Mouse (Mus musculus): Measurements from ENCODE around the gene Ins2.

Ins2 gene

DNA sequence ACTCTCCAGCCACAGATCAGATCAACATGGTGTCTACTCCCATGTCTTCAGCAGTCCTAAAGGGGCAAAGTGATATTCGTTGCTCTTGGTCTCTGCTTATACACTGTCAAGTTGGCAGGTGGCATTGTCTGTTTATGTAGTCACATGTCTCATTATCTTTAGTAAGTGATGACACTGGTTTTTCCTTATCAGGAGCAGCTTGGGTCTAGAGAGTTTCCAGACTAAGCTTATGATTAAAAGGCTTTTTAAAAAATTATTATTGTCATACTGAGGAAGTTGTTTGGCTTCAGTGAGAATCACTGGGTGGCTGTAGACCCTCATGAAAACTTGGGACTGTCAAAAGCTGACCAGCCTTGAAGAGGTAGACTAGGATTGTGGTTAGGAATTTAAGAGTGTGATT is at the start of gene Ins2:
Ins2 (minus strand) TSS at position 101 of the 400 bp plus-strand sequence.
- DNase-seq (ENCODE audit: inconsistent ontology term) = no peak

DNA sequence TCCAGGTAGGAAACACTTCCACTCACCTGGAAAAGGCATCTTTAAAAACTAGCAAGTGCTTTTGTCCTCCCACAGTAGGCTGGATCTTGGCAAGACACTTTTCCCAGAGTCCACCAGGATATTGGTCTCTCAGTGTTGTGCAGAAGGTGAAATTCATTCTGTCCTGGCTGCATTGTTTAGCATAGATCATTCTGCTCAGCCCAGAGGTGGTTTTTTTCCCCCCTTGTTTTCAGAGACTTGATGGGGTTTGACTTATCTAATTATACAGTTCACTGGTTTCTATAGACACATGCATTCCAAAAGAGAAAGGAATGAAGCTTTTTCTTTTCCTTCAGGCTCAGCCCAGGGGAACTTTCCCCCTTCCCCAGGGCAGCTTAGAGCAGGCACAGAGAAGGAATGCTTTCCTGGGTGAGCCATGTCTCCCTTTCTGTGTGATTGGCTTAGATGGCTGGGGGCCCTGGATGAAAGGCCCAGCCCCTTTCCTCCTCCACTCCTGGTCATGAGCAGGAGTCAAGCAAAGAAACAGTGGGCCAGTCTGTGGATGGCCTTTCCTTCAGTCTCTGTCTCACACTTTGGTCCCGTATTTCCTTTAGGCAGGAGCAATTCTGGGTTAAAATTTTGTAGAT is 49.6 kb upstream of the Ins2 start:
- peak; percentile 82 for DNase-seq (ENCODE audit: inconsistent ontology term)

DNA sequence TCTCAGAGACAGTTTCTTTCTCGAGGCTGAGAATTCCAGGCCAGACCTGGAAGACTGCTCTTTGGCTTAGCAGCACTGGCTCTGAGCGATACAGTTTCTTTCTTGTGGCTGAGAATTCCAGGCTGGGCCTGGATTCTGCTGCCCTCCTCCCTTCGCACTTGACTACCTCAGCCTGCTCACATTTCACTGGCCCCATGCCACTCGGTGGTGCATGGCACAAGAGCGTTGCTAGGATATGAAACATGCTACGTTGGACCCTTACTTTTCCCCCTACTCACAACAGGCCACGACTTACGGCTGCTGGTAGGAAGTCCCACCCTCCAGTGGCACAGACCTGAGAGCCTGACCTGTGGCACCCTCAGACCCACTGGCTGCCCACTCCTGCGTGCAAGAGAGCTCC is 46.5 kb upstream of the Ins2 start:
- DNase-seq (ENCODE audit: inconsistent ontology term) = peak; percentile 24

DNA sequence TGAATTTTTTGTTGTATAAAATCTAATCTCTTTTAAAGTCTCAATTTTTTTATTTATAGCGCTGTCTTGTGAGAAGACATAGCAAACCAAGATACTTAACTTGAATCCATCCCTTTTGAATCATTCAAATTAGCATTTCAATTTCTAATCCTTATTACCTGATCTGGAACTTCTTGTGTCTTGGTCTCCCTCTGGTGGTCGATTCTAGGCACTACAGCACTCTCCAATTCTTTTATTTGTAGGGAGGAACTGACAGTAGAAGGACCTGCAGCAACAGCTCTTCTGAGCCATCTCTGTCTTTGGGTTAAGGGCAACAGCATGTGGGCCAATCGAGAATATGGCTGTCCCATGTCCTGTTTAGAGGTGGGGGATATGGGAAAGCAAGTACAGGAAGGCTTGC is 5.4 kb downstream of the Ins2 start:
- DNase-seq (ENCODE audit: inconsistent ontology term) = peak; percentile 35

DNA sequence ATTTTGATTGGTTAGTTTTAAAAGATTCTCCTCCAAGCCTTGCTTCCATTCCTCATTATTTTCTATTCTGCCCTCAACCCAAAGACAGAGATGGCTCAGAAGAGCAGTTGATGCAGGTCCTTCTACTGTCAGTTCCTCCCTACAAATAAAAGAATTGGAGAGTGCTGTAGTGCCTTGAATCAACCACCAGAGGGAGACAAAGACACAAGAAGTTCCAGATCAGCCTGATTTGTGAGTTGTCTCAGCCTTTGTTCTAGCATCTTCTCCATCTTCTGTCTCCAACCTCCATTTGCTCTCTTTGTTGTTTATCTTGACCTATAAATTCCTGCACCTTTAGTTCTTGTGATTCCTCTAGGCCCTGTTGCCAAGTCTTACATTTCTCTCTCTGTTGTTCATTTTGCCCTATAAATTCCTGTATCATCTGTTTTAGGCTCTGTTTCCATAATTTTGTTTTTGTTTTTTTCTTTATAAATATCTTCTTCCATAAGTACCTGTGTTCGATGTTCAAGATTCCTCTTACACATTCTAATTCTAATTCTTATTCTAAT is 6.2 kb downstream of the Ins2 start:
- DNase-seq (ENCODE audit: inconsistent ontology term) = peak; percentile 39

DNA sequence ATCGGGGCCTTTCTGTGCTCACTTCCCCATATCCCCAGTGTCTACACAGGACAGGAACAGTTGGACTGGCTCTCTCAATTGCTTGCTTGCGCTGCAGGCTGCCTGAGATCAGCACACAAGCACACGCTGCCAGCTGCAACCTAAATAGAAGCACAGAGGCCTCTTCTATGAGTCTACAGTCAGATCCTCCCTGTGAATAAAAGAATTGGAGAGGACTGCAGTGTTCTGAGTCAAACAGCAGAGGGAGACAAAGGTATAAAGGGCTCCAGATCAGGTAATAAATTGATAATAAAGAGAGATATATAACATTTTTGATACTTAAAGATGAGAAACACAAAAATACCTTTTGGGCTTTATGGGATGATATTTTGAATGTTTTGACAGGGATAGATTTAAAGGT is 17.2 kb downstream of the Ins2 start:
- no peak for DNase-seq (ENCODE audit: inconsistent ontology term)

DNA sequence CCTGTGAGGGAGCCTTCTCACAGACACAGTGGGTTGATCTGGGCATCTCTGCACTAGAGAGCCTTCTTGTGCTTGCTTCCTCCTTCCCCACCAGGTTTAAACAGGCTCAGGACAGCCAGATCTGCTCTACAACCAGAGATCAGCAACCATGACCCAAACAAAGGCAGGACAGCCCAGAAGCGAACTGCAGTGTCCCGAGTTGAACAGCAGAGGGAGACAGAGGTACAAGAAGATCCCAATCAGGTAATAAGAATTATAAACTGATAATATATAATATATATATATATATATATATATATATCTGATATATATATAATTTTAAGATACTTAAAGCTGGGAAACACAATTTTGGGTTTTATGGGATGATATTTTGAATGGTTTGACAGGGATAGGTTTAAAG is 22.5 kb downstream of the Ins2 start:
- DNase-seq (ENCODE audit: inconsistent ontology term) = no peak

DNA sequence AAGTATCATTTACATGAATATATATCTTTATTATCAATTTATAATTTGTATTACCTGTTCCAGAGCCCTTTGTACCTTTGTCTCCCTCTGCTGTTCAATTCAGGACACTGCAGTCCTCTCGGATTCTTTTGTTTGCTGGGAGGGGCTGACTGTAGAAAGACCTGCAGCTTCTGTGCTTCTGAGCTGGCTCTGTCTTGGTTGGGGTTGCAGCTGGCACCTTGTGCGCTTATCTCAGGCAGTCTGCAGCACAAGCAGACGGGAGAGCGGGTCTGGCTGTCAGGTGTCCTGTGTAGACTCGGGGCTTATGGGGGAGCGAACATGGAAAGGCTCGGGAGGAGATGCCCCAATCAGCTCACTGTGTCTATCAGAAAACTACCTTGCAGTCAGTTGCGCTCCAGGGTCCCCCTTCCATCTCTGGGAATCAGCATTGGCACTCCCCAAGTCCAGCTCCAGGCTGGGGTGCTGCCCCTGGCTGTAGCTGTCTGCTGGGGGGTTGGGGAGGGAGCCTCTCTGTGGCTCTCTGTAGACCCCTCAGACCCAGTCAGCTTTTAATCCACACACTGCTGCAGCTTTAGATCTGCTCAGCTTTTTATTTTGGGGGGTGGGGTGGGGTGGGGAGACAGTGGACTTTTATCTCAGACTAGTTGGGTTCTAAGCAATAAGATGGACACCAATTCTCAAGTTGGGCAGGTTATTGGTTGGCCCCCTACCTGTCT is 28.2 kb downstream of the Ins2 start:
- DNase-seq (ENCODE audit: inconsistent ontology term) = peak; percentile 31

DNA sequence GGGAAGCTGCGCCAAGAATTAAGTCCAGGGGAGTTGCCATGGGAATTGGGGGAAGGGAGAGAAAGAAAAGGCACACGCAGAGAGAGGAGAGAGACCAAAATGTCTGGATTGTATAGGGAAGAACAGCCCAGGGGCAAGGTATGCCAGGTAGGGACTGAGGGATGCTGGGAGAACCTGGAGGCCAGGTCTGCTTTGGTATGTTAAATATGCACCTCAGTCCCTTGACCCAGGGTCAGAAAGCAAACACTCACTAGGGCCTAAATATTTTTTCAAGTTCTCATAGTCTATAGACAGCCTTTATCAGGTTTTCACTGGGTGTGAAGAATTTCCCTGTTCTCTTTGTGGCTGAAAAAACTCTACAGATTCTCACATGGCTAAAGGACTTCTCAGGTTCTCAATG is 36.3 kb downstream of the Ins2 start:
- DNase-seq (ENCODE audit: inconsistent ontology term) = no peak

DNA sequence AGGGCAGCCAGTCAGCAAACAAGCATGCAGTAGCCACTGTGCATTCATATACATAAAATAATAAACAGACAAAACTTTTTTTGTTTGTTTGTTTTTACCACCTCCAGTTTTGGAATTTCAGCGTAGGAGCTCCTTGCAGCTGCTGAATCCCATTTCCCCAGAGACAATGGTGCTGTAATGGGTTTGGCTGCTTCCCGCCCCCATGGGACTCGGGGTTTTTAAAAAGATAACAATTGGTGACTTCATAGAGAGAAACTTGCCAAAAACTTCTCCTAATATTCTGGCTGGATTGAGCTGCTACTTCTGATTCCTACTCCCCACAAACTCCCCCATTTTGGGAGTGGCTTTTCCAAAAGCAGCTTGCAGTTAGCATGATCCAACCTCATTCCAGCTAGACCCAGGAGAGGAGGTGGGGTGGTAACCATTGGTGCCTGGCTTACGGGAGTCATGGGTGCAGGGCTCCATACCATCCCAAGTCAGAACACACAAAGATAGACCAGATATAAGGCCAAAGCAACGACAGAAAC is 43.8 kb downstream of the Ins2 start:
- DNase-seq (ENCODE audit: inconsistent ontology term) = peak; percentile 34

DNA sequence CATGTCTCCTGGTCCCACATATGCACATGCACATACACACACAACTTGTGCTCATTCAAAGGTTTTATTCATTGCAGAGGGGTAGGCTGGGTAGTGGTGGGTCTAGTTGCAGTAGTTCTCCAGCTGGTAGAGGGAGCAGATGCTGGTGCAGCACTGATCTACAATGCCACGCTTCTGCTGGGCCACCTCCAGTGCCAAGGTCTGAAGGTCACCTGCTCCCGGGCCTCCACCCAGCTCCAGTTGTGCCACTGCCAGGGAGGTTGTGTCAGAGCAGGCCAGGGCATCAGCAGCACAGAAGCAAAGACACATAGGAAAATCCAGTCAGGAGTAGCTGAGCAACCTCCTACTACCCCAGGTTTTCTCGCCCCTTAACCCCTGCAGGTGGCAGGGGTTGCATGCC is 64.6 kb downstream of the Ins2 start:
- DNase-seq (ENCODE audit: inconsistent ontology term) = no peak

DNA sequence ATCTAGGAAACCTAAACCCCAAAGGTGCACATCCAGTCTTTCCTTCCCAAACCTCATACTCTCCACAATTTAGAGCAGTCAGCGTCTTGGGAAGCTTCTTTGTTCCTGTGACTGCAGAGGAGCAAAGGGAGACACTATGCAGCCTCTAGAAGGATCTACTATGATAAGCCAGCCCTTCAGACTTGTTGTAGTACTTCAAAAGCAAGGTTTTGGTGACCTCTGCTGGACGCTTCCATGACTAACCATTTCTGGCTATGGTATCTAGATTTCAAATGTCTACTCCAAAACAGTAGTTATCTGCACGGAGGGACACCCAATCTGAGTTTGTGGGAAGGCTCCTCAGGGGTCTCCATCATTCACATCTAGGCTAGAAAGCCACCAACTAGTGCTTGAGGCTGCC is 67.5 kb downstream of the Ins2 start:
- DNase-seq (ENCODE audit: inconsistent ontology term) = no peak

DNA sequence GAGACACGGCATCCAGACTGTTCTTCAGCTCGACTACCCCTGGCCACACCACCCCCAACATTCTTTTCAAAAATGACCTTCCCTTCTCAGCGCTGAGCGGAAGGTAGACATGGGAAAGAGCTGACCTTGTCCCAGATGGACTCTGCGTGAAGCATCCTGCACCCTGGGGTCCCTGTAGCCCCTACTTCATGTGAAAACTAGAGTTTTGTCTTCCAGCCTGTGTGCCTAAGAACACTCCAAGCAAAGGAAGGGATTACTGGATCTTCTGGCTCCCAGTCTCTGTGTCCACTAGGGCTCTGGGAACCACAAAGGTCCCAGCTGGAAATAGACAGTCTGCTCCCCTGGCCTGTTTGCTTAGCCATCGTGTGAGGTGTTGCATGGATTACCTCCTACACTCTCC is 68.0 kb downstream of the Ins2 start:
- no peak for DNase-seq (ENCODE audit: inconsistent ontology term)

DNA sequence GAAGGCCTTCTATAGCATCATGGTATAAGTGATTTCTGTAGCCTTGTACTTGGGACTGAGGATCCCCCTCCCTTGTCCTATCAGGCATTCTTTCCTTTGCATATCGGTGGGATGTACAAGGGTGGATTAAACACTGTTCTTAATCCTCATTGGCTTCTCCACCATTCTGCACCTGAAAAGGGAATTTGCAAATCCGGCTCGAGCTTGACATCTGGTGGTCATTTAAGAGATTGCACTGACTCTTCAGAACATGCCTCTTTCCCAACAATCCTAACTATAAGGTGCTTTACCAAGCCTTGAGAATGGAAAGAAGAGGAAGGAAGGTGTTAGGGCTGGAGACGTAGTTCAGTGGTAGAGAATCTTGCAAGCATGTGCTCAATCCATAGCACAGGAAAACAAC is 71.1 kb downstream of the Ins2 start:
- DNase-seq (ENCODE audit: inconsistent ontology term) = no peak

DNA sequence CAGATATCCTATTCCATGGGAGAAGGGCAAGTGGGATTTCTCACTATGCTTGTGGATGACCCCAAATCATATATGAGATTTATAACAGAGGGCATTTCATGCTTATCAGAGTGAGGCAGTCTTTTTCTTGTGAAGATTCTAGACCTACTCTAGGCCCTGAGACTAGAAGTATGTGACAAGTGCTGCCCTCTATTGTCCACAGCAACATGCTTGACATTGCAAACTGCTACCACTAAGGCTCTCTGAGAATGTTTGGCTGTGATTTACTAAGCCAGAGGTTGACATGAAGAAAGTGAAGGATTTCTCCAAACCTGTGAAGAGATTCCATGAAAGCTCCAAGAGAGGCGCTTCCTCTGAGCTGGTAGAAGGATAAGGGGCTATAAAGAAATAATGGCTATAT is 72.1 kb downstream of the Ins2 start:
- no peak for DNase-seq (ENCODE audit: inconsistent ontology term)

DNA sequence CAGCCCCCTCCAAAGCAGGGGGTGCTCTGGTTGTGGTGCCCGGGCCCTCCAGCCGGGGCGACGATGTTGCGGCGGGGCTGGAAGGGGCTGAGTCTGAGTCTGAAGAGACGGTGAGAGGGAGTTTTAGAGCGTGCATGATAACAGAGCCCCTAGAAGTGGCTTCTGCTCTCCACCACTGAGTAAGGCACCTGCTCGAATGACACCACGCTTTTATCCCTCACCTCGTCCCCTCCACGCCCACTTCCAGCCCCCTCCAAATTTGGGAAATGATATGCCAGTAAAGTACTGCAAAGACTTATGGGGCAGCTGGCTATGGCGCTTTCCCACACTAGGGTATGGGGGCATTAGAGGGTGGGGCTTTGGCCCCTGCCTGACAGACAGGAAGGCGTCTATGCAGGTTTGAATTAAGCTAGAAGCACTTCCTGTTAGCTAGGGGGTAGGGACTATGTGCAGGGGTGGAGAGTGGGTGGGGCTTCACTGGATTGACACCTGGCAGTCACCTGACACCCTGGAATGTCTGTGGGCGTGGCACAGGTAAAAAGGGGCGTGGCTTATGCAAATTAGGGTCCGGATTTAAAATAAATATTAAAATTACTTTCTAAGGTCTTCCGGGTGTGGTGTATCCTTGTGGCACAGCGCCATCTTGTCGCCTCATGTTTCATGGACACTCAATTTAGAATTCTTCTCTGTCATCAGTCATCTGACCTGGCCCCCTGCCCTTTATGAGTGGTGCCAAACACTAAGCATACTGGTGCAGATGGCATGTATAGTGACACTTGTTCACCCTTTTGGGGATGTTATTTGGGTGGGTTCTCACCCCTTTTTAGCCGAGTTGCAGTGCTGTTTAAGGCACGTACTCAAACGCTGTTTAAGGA is 73.2 kb downstream of the Ins2 start, which contains the start of gene Gm49394:
Gm49394 (minus strand) TSS at position 192 of the 875 bp plus-strand sequence.
- DNase-seq (ENCODE audit: inconsistent ontology term) = no peak

DNA sequence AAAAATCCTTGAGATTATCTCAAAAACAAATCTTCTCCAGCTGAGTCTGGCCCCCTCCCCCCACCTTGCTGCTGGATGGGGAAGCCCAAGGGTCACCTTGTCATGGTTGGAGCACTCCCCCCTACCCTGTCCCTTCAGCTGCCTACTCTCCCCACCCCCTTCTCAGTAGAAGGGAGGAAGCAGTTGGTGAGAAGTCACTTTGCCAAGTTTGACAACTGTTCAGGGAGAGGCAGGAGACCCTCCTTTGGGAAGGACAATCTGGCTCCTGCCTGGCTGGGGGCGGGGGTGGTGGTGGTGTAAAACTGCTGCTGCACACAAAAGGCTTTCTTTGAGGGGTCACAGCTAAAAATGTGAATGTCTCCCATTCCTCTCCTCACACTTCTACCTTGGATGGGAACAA is 74.9 kb downstream of the Ins2 start:
- no peak for DNase-seq (ENCODE audit: inconsistent ontology term)

DNA sequence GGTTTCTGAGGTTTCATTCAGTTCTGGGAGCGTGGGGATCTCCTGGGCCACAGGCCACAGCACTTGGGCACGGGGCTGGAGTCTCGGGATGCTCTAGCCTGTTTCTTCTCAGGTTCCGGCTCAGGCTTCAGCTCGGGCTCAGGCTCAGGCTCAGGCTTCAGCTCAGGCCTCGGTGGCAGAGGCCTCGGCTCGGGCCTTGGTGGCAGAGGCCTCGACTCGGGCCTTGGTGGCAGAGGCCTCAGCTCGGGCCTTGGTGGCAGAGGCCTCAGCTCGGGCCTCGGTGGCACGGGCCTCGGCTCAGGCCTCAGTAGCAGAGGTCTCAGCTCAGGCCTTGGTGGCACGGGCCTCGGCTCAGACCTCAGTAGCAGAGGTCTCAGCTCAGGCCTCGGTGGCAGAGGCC is 75.7 kb downstream of the Ins2 start:
- no peak for DNase-seq (ENCODE audit: inconsistent ontology term)

DNA sequence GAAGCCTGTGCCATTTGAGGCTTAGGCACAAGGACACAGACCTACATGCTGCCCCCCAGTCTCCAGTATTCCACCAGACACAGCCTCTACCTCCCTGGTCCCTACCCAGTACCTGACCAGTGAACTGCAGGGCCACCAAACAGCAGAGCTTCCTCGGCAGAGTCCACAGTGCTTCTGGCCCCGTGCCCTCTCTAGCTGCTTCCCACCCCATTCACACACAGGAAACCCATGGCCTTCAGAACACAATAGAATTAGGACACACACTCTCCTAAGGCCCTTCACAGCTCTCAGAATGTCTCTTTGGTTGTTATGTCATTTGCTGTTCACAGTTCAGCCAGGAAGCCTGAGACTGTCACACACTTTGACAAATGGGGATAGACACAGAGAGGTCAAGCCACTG is 76.5 kb downstream of the Ins2 start, which contains the start of gene Igf2:
Igf2 (minus strand) TSS at position 158 of the 400 bp plus-strand sequence.
- DNase-seq (ENCODE audit: inconsistent ontology term) = no peak

DNA sequence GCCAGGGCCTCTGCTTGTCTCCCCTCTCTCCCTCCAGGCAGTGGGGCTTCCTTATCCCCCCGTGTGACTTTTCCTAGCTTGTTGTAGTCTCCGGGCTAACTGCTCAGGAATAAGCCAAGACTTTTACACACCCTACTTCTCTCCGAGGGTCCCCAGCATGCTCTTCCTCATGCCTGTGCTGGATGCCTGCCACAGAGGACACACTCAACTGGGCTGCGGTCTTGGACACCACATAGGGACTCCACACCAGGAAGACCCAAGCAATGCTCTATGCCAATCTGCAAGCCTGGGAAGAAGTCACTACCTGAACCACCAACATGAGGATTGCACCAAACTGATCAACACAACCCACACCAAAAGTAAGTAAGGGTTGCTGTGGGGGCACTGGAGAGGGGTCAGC is 77.1 kb downstream of the Ins2 start:
- DNase-seq (ENCODE audit: inconsistent ontology term) = no peak

DNA sequence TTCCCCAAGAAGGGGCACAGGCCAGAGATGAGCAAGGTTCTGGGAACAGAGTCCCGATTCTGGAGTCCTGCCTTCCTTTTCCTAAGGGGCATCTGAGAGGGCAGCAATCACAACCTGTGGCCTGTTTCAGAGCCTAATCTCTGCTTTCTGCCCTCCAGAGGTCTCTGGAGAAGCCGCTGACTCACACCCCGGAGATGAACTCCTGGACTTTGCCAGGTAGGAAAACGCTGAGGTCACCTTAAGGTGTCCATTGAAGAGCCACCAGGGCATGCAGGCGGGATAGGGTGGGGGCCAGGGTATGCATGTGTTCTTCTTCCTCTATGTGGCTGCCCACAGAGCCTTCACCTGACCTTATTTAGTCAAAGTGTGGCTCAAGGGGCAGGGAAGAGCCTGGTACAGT is 77.8 kb downstream of the Ins2 start:
- DNase-seq (ENCODE audit: inconsistent ontology term) = no peak

DNA sequence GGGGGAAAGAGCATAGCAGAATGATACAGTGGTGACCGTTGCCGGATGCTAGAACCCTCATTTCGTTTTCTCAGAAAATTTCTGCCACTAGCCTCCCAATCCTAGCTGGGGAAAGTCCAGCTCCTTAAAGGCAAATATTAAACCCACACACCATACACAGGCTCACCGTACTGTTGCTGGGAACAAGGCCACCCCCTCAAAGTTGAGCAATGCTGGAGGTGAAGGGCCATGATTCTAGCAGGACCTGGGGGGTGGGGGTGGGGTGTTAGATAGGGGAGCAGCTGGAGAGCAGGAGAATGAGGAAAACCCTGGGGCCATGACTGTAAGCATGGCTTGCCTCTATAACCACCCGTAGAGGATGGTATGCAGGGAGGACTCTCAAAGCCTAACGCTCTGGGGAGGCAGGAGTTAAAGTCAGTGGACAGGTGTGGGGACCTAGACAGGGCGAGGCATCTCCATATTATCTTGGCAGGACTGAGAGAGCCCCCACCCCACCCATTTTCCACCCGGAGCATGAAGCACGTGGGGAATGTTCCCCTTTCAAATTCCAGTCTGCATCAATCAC is 78.6 kb downstream of the Ins2 start:
- no peak for DNase-seq (ENCODE audit: inconsistent ontology term)
